Mouse (Mus musculus) lung, embryonic 16.5 days (tissue): ENCODE results near the gene Pogz. TPM values are rescaled to one million over a fixed set of nuclear protein-coding genes. Genes with fewer than 3 reads are reported as not detected.
A peak's percentile ranks its signal among the peaks of the same experiment; 100 is the strongest.

ENCODE experiments used
- ATAC-seq: fragments of 200-750 bp; cut with Nextera tagmentation; 2 replicates; pipeline ENCODE4 v1.8.0; 2017; ENCODE audit warnings: low read depth, mild to moderate bottlenecking, moderate library complexity
- H3K27ac ChIP-seq: fragments of 300-500 bp; sonication (generic); 2 replicates; pipeline ENCODE4 v1.5.1; 2014; ENCODE audit warnings: mild to moderate bottlenecking, control low read depth, low read length
- H3K27me3 ChIP-seq: fragments of 300-500 bp; sonication (generic); 2 replicates; pipeline ENCODE4 v1.6.1; 2014; ENCODE audit warnings: low read depth, low read length, mixed read lengths; ENCODE audit not compliant: control insufficient read depth, insufficient read depth
- H3K36me3 ChIP-seq: fragments of 300-500 bp; sonication (generic); 2 replicates; pipeline ENCODE4 v1.6.1; 2014; ENCODE audit warnings: low read length; ENCODE audit not compliant: control insufficient read depth, insufficient read depth
- H3K4me1 ChIP-seq: fragments of 300-500 bp; sonication (generic); replicated peaks from 2 replicates; pipeline ENCODE4 v1.6.1; 2014; ENCODE audit warnings: low read length, mixed read lengths; ENCODE audit not compliant: control insufficient read depth, insufficient read depth
- H3K4me2 ChIP-seq: fragments of 300-500 bp; sonication (generic); 2 replicates; pipeline ENCODE4 v1.6.1; 2014; ENCODE audit warnings: low read depth, low read length, control low read depth
- H3K4me3 ChIP-seq: fragments of 300-500 bp; sonication (generic); 2 replicates; pipeline ENCODE4 v1.5.1; 2014; ENCODE audit warnings: mild to moderate bottlenecking, low read length, control low read depth
- H3K9ac ChIP-seq: fragments of 300-500 bp; sonication (generic); 2 replicates; pipeline ENCODE4 v1.6.1; 2014; ENCODE audit warnings: low read length, control low read depth
- H3K9me3 ChIP-seq: fragments of 300-500 bp; sonication (generic); 2 replicates; pipeline ENCODE4 v1.6.1; 2016; ENCODE audit warnings: low read length; ENCODE audit not compliant: control insufficient read depth
- WGBS: fragments of 180-500 bp; shearing (Covaris S2); extraction: QIAGEN DNeasy Blood & Tissue Kit; methylation state at CpG from one replicate; pipeline ENCODE4 v1.1.7; 2014; 5-methylcytosine and 5-hydroxymethylcytosine counted together
- polyA plus RNA-seq: library from polyadenylated mRNA; unstranded; fragments of >200 nt; fragmentation: Nextera tagmentation; extraction: Ambion mirVana; gene quantifications from 2 replicates; pipeline ENCODE4 v1.2.1, GENCODE M21; 2015

Gene Pogz
- polyA plus RNA-seq, 1 experiment from 2014 or later = 16.9 TPM

GRCm38 (mm10) chr3:94839101-94839500, 1.7 kb downstream of the Pogz start:
- Histone ChIP-seq H3K27me3 (no peaks in the 10 kb centered on the region), H3K4me2 (peak overlapping the region; percentile 69), H3K4me1 (peaks cover 18% of the 10 kb centered on the region), H3K36me3 (no peaks in the 10 kb centered on the region), H3K4me3 (peak overlapping the region; percentile 78), H3K27ac (no peak overlapping the region; the same call in 1 of the 2 replicates), H3K9me3 (no peaks in the 10 kb centered on the region), H3K9ac (peak overlapping the region; percentile 89)
- 51% methylated on average over 5 of the region's 5 CpGs for WGBS
- no peak for ATAC-seq

- ATAC-seq = no peak
- Histone ChIP-seq H3K4me2 (no peak overlapping the region), H3K9me3 (no peaks in the 10 kb centered on the region), H3K4me3 (no peak overlapping the region), H3K27me3 (no peaks in the 10 kb centered on the region), H3K4me1 (peaks cover 8% of the 10 kb centered on the region), H3K9ac (no peak overlapping the region), H3K36me3 (no peaks in the 10 kb centered on the region), H3K27ac (peak overlapping the region; percentile 32; the same call in 1 of the 2 replicates)
- WGBS = 80% methylated on average over 2 of the region's 2 CpGs
Observed at GRCm38 (mm10) chr3:94847382-94847781, 10.0 kb downstream of the Pogz start.

GRCm38 (mm10) chr3:94849338-94849737, 12.0 kb downstream of the Pogz start:
- Histone ChIP-seq H3K4me1 (peaks cover 8% of the 10 kb centered on the region), H3K4me2 (no peak overlapping the region), H3K9ac (no peak overlapping the region), H3K36me3 (peaks cover 2% of the 10 kb centered on the region; the same call in 1 of the 2 replicates), H3K27me3 (no peaks in the 10 kb centered on the region), H3K27ac (no peak overlapping the region), H3K4me3 (no peak overlapping the region), H3K9me3 (no peaks in the 10 kb centered on the region)
- WGBS = 9% methylated on average over 1 of the region's 1 CpGs
- ATAC-seq = no peak

- no peaks in the 10 kb centered on the region for H3K27me3 ChIP-seq
- WGBS = 50% methylated on average over 3 of the region's 3 CpGs
- H3K4me3 ChIP-seq = no peak overlapping the region
- H3K9ac ChIP-seq = no peak overlapping the region
- H3K36me3 ChIP-seq = peaks cover 12% of the 10 kb centered on the region; the same call in 1 of the 2 replicates
- no peak overlapping the region for H3K27ac ChIP-seq
- no peaks in the 10 kb centered on the region for H3K9me3 ChIP-seq
- H3K4me2 ChIP-seq = no peak overlapping the region
- peaks cover 8% of the 10 kb centered on the region for H3K4me1 ChIP-seq
- ATAC-seq = no peak
Observed at GRCm38 (mm10) chr3:94851731-94852130, 14.4 kb downstream of the Pogz start.

- ATAC-seq = no peak
- Histone ChIP-seq H3K27ac (no peak overlapping the region), H3K4me2 (no peak overlapping the region), H3K36me3 (peaks cover 12% of the 10 kb centered on the region; the same call in 1 of the 2 replicates), H3K4me1 (peaks cover 8% of the 10 kb centered on the region), H3K9ac (no peak overlapping the region), H3K4me3 (no peak overlapping the region), H3K27me3 (no peaks in the 10 kb centered on the region), H3K9me3 (no peaks in the 10 kb centered on the region)
- WGBS = 79% methylated on average over 3 of the region's 3 CpGs
Observed at GRCm38 (mm10) chr3:94852215-94852614, 14.8 kb downstream of the Pogz start.

GRCm38 (mm10) chr3:94859471-94859870, 22.1 kb downstream of the Pogz start:
- no peak overlapping the region for H3K27ac ChIP-seq
- no peak overlapping the region for H3K4me2 ChIP-seq
- 81% methylated on average over 2 of the region's 2 CpGs for WGBS
- no peaks in the 10 kb centered on the region for H3K4me1 ChIP-seq
- no peak overlapping the region for H3K9ac ChIP-seq
- H3K9me3 ChIP-seq = no peaks in the 10 kb centered on the region
- no peak overlapping the region for H3K4me3 ChIP-seq
- no peak for ATAC-seq
- H3K36me3 ChIP-seq = peaks cover 43% of the 10 kb centered on the region
- H3K27me3 ChIP-seq = no peaks in the 10 kb centered on the region

- Histone ChIP-seq H3K27ac (no peak overlapping the region), H3K4me1 (no peaks in the 10 kb centered on the region), H3K9ac (no peak overlapping the region), H3K9me3 (no peaks in the 10 kb centered on the region), H3K4me2 (no peak overlapping the region), H3K4me3 (no peak overlapping the region), H3K27me3 (no peaks in the 10 kb centered on the region), H3K36me3 (peaks cover 41% of the 10 kb centered on the region)
- ATAC-seq = no peak
- 93% methylated on average over 3 of the region's 3 CpGs for WGBS
Observed at GRCm38 (mm10) chr3:94869011-94869410, 31.6 kb downstream of the Pogz start.

GRCm38 (mm10) chr3:94878618-94879017, 41.3 kb downstream of the Pogz start:
- Histone ChIP-seq H3K4me1 (no peaks in the 10 kb centered on the region), H3K36me3 (peaks cover 75% of the 10 kb centered on the region), H3K4me2 (no peak overlapping the region), H3K4me3 (no peak overlapping the region), H3K27me3 (no peaks in the 10 kb centered on the region), H3K9me3 (no peaks in the 10 kb centered on the region), H3K9ac (no peak overlapping the region), H3K27ac (no peak overlapping the region)
- 81% methylated on average over 6 of the region's 6 CpGs for WGBS
- no peak for ATAC-seq

GRCm38 (mm10) chr3:94881840-94882239, 44.5 kb downstream of the Pogz start:
- 65% methylated on average over 4 of the region's 4 CpGs for WGBS
- peaks cover 11% of the 10 kb centered on the region for H3K4me1 ChIP-seq
- no peak for ATAC-seq
- H3K4me3 ChIP-seq = no peak overlapping the region
- no peak overlapping the region for H3K27ac ChIP-seq
- no peaks in the 10 kb centered on the region for H3K9me3 ChIP-seq
- peaks cover 62% of the 10 kb centered on the region for H3K36me3 ChIP-seq
- no peak overlapping the region for H3K4me2 ChIP-seq
- H3K27me3 ChIP-seq = no peaks in the 10 kb centered on the region
- no peak overlapping the region for H3K9ac ChIP-seq

- no peak overlapping the region for H3K9ac ChIP-seq
- no peak for ATAC-seq
- H3K4me1 ChIP-seq = peaks cover 16% of the 10 kb centered on the region
- peaks cover 55% of the 10 kb centered on the region for H3K36me3 ChIP-seq
- WGBS = 80% methylated on average over 3 of the region's 3 CpGs
- H3K4me2 ChIP-seq = no peak overlapping the region
- no peak overlapping the region for H3K4me3 ChIP-seq
- no peak overlapping the region for H3K27ac ChIP-seq
- no peaks in the 10 kb centered on the region for H3K27me3 ChIP-seq
- no peaks in the 10 kb centered on the region for H3K9me3 ChIP-seq
Observed at GRCm38 (mm10) chr3:94882579-94882978, 45.2 kb downstream of the Pogz start.
